Mouse (Mus musculus) ZHBTc4 (cell line): Measurements from ENCODE around the gene Skint8.
"Not testable (repeated sequence)": the region's sequence is repeated elsewhere in the genome, so short reads cannot be mapped to it uniquely, and the experiment has no call there.

Source experiments
- DNase-seq: peaks from one replicate; pipeline ENCODE4 v3.0.0-alpha.2; 2011; ENCODE audit warnings: low read depth, low spot score

The Skint8 gene

DNA sequence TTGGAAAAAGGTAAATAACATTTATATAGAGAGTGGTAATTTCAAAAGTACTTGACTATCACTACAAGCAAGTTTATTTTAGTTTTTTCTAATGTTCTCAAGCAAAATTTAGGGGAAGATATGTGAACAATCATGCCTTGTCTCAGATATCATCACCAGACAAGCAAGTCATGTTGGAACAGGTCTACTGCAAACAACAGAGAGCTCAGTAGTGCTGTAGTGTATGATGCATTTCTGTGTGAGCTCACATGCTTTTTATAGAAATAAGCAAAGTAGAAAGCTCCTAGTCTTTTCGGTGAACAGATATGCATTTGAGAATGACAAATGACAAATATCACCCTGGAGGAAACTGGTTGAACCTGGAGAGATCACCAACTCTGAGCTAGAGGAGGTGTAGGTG lies at the start of gene Skint8:
Gene Skint8 (plus strand): TSS at position 301 of the 400 bp plus-strand sequence.
- no peak for DNase-seq

DNA sequence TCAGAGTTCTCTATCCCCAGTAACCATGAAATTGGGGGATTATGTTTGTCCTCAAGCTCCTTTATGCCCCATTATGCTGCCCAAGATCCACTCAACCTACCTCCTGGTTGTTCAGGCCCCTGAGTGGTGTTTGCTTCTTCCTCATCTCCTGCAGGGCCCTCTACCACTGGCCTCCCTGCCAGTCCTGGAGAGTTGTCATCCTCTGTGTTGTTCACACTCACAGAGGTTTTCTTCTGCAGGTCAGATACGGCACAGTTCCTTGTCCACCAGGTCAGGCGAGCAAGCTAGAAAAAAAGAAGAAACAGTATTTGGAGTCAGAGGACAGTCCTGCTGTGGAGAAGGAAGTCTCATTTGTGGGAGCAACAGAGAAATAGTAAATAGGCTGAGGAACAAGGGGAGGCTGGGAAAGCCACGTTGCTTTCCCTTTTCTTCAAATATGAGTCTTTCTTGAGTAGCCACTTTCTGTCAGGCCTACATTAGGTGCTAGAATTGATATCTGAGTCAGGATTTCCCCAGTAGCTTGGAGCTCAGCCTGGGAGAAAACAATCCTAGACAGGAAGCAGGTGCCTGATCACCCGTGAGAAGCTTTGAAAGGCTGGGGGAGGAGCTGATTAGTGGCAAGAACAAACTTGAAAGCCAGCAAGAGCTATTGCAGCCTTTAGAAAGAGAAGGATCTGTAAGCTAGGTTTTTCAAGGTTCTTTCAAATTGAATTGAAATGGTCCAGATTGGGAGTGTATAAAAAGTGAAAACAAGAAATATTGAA lies 38.9 kb upstream of the Skint8 start:
- no peak for DNase-seq

DNA sequence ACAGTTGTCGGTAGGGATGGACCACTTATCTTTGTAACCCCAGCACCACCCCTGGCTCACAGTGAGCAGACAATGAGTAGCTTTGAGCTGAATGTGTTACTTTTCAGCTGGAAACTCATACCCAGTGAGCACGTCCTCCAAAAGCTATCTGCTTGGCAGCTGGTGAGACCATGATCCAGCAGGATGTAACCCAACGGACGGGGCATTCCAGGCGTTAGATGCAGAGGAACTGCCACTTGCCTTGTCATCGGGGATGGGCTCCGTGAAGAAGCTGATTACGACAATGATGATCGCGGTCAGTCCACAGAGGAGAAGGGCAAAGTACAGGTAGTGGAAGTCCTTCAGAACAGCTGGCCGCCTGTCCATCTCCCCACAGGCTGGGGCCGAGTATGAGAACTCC lies 35.6 kb upstream of the Skint8 start:
- no peak for DNase-seq

DNA sequence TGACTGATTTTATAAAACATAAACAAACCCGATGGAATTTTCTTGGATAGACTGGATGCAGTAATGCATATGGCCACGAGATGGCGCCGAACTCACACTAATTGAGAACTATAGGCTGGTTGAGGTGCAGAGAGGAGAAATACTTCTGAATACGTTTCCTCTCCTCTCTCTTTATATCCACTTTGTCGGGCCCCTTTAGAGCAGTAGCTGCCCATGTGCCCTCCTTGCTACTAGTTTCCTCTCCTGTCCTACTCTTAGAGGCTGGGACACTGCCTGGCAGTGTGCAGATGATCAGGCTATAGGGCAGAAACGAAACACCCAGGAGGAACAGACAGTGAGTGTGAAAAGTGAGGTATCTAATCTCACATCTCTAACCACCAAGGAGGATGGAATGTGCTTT lies 33.2 kb upstream of the Skint8 start:
- peak; percentile 75 for DNase-seq

DNA sequence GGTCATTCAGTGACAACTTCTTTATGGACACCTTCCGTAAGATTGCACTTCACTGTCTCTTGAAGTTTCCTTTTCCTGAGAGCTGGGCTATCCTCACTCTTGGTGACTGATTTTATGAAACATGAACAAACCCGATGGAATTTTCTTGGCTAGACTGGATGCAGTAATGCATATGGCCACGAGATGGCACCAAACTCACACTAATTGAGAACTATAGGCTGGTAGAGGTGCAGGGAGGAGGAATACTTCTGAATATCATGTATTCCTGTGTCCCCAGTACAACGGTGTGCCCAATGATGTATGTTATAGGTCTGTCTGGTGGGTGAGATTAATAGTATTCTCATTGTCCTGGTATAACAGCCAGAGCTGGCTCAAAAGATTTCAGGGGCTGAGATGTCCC lies 32.6 kb upstream of the Skint8 start:
- DNase-seq = peak; percentile 71

GRCm38 (mm10) chr4:111892138-111892537 lies 27.1 kb upstream of the Skint8 start:
- DNase-seq = no peak

- no peak for DNase-seq
Observed at GRCm38 (mm10) chr4:111897755-111898154, 21.4 kb upstream of the Skint8 start.

DNA sequence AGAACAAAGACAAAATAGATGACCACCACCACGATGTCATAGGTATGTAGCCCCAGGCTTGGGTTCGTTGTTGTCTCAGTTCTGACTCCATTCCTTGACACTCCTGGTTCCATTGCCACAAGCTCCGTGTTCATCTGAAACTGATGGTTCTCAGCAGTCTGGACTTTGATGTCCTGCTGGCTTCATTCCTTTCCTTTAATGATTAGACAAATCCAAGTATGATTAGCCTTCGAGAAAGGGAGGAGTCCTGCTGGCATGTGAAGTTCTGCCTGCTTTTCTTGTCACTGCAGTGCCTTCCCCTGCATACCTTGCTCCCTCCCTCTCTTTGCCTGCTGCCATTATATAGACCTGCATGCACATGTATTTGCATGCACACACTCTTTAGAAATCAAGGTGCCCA lies 20.6 kb upstream of the Skint8 start:
- no peak for DNase-seq

DNA sequence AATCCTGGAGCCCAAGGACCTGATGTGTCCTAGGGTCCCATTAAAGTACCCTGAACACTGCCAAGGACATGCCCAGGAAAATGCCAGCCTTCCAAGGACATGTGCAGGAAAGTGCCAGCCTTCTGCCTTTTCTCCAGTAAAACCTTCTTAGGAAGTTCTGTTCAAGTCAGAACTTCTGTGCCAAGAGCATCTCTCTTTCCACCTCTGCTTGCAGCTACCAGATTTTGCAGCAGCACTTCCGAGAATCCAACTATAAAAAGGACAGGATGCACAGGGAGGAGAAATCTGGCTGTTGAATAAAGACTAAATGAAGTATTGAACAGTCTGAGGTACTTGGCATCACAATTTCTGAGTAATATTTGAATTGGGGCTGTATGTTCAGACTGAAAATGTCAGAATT lies 18.7 kb upstream of the Skint8 start:
- not testable (repeated sequence) for DNase-seq

GRCm38 (mm10) chr4:111901473-111901872 lies 17.7 kb upstream of the Skint8 start:
- DNase-seq = no peak

DNA sequence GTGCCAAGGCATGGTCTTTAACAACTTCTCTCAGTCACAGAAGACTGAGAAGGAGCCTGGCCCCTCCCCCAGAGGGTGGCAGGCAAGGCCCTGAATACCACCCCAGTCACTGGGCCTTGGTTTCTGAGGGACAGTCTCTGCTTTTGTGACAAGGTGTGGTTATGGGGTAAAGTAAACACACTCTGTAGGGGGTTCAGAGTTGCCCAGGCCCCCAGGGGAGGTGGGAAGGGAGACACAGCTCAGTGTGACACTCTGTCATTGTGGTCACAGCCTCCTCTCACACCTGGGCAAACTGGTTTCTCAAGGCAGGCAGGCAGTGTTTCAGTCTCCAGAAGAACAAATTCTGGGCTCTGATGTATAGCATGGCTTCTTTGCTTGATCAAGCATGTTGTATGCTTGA lies 16.4 kb upstream of the Skint8 start, which contains the start of gene Slc5a9:
Gene Slc5a9 (minus strand): TSS at position 144 of the 400 bp plus-strand sequence.
- DNase-seq = no peak

GRCm38 (mm10) chr4:111907926-111908325 lies 11.3 kb upstream of the Skint8 start:
- DNase-seq = peak; percentile 66

GRCm38 (mm10) chr4:111961309-111961708 lies 42.1 kb downstream of the Skint8 start:
- peak; percentile 48 for DNase-seq

DNA sequence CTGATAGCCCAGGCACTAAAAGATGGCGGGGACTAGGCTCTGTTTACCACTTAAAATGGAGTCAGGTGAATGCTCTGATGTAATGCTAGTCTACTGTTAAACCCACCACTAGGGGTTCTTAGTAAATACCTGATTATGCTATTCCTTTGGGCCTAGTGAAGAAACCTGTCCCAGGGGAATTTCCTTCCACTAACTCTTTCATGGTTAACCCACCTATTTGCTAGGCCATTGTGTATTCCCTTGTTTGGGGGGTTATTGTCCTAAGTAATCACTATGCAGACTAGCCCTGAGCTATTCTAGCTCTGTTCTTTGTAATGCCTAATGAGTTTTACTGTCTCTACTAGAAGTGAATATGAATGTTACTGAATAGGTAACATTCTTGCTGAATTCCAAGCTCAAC lies 44.0 kb downstream of the Skint8 start:
- DNase-seq = peak; percentile 84

DNA sequence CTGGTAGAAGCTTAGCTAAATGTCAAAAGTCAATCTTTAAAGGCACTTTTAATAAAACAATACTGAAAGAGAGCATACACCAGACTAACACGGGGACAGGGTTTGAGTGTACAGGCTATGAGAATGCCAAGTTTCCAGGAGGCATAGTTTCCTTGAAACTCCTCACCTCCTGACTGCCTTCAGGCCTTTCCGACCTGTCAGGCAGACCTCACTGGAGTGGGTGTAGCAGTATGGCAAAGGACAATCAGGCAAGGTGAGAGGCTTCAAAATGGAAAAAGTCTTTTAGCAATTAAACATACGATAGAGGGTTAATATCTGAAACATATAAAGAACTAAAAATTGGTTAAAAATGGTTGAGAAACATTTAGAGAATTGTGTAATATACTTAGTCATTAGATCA lies 44.5 kb downstream of the Skint8 start:
- no peak for DNase-seq

DNA sequence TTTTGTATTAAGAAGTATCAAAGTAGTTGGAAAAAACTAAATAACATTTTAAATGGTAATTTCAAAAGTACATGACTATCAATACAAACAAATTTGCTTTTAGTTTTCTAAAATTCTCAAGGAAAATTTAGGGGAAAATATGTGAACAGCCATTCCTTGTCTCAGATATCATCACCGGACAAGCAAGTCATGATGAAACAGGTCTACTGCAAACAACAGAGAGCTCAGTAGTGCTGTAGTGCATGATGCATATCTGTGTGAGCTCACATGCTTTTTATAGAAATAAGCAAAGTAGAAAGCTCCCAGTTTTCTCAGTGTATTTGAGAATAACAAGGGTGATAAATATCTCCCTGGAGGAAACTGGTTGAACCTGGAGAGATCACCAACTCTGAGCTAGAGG lies 53.4 kb downstream of the Skint8 start, which contains the start of gene Skint7:
Gene Skint7 (plus strand): TSS at position 301 of the 400 bp plus-strand sequence.
- no peak for DNase-seq
